Mouse (Mus musculus): ENCODE measurements around the gene 3300002I08Rik. TPM values are rescaled to one million over a fixed set of nuclear protein-coding genes. Genes with fewer than 3 reads are reported as not detected.

Gene 3300002I08Rik
- polyA plus RNA-seq, 1 experiment from 2014 or later = 14.7 TPM

- WGBS = 71% methylated on average over 1 of the region's 1 CpGs
- H3K27me3 ChIP-seq = no peaks in the 10 kb centered on the region
- H3K27ac ChIP-seq (replicated peaks) = no peak overlapping the region
- no peaks in the 10 kb centered on the region for H3K9me3 ChIP-seq
- H3K4me3 ChIP-seq = no peak overlapping the region
- no peaks in the 10 kb centered on the region for H3K4me1 ChIP-seq (replicated peaks)
- H3K9ac ChIP-seq = no peak overlapping the region
- no peaks in the 10 kb centered on the region for H3K36me3 ChIP-seq
- ATAC-seq (ENCODE audit: low FRiP score, low read depth) = no peak
- no peak overlapping the region for H3K4me2 ChIP-seq
Observed at GRCm38 (mm10) chr2:150299096-150299495, 63.5 kb downstream of the 3300002I08Rik start.

GRCm38 (mm10) chr2:150293669-150294068 lies 68.9 kb downstream of the 3300002I08Rik start:
- no peaks in the 10 kb centered on the region for H3K4me1 ChIP-seq (replicated peaks)
- no peak overlapping the region for H3K27ac ChIP-seq (replicated peaks)
- ATAC-seq (ENCODE audit: low FRiP score, low read depth) = no peak
- no peak overlapping the region for H3K4me2 ChIP-seq
- no peaks in the 10 kb centered on the region for H3K9me3 ChIP-seq
- H3K4me3 ChIP-seq = no peak overlapping the region
- no peaks in the 10 kb centered on the region for H3K27me3 ChIP-seq
- WGBS = 92% methylated on average over 6 of the region's 6 CpGs
- no peaks in the 10 kb centered on the region for H3K36me3 ChIP-seq
- H3K9ac ChIP-seq = no peak overlapping the region

Other genes with a start within 250 kb of the 3300002I08Rik start
- gene Zfp120, start 226.1 kb downstream of the 3300002I08Rik start, polyA plus RNA-seq (2015; fragmentation: Nextera tagmentation; extraction: Ambion mirVana) = 9.9 TPM in 2 replicates
- not detected in 2 replicates for gene Gm10770, start 183.1 kb downstream of the 3300002I08Rik start, polyA plus RNA-seq (2015; fragmentation: Nextera tagmentation; extraction: Ambion mirVana)
- not detected in 2 replicates for gene Gm14139, start 181.0 kb downstream of the 3300002I08Rik start, polyA plus RNA-seq (2015; fragmentation: Nextera tagmentation; extraction: Ambion mirVana)
- gene Zfp937, start 144.7 kb downstream of the 3300002I08Rik start, polyA plus RNA-seq (2015; fragmentation: Nextera tagmentation; extraction: Ambion mirVana) = 10.7 and 11.4 TPM in 2 replicates
- gene Gm21994, start 107.2 kb downstream of the 3300002I08Rik start, polyA plus RNA-seq (2015; fragmentation: Nextera tagmentation; extraction: Ambion mirVana) = 3.6 and 3.9 TPM in 2 replicates
- 0.06 TPM in 1 of 2 replicates, not detected in the other for gene Gm14124, start 105.2 kb downstream of the 3300002I08Rik start, polyA plus RNA-seq (2015; fragmentation: Nextera tagmentation; extraction: Ambion mirVana)
- 1.1 and 1.4 TPM in 2 replicates for gene Gm10130, start 39.1 kb downstream of the 3300002I08Rik start, polyA plus RNA-seq (2015; fragmentation: Nextera tagmentation; extraction: Ambion mirVana)
- 7.3 and 7.4 TPM in 2 replicates for gene Zfp442, start 88.7 kb upstream of the 3300002I08Rik start, polyA plus RNA-seq (2015; fragmentation: Nextera tagmentation; extraction: Ambion mirVana)
- gene Zfp345, start 122.3 kb upstream of the 3300002I08Rik start, polyA plus RNA-seq (2015; fragmentation: Nextera tagmentation; extraction: Ambion mirVana) = 0.09 TPM in 1 of 2 replicates, not detected in the other
- 0.26 and 0.60 TPM in 2 replicates for gene Cst7, start 207.7 kb upstream of the 3300002I08Rik start, polyA plus RNA-seq (2015; fragmentation: Nextera tagmentation; extraction: Ambion mirVana)
- gene Apmap, start 245.8 kb upstream of the 3300002I08Rik start, polyA plus RNA-seq (2015; fragmentation: Nextera tagmentation; extraction: Ambion mirVana) = 40.3 and 43.5 TPM in 2 replicates

Measured in hindbrain, embryonic 15.5 days (tissue).